Mouse (Mus musculus) liver, adult 2 months (tissue): ENCODE measurements at regions not wholly inside any gene's neighbourhood (a gene's known extent, or its start where the extent isn't known, plus 50 kb on each side); places are given as distances from the start of the nearest gene placed in this dataset.

Experiments used
- DNase-seq: peaks from one replicate; pipeline ENCODE4 v3.0.0-alpha.2; 2011; ENCODE audit warnings: low read depth, low spot score; ENCODE audit errors: extremely low read depth
- H3K27ac ChIP-seq: fragments of 200-500 bp; replicated peaks from 2 replicates; pipeline ENCODE4 v1.5.1; 2012; ENCODE audit warnings: low read depth, mild to moderate bottlenecking, control low read depth, inconsistent platforms, low read length; ENCODE audit not compliant: insufficient read depth
- H3K27me3 ChIP-seq: fragments of 200-500 bp; 2 replicates; pipeline ENCODE4 v1.6.1; 2012; ENCODE audit warnings: mild to moderate bottlenecking, moderate library complexity, low read length, inconsistent platforms; ENCODE audit not compliant: control insufficient read depth, insufficient read depth
- H3K36me3 ChIP-seq: fragments of 200-500 bp; 2 replicates; pipeline ENCODE4 v1.6.1; 2012; ENCODE audit warnings: low read length, inconsistent platforms; ENCODE audit not compliant: control insufficient read depth, insufficient read depth
- H3K4me1 ChIP-seq: fragments of 200-500 bp; 2 replicates; pipeline ENCODE4 v1.6.1; 2011; ENCODE audit warnings: low read length; ENCODE audit not compliant: control insufficient read depth, insufficient read depth
- H3K4me3 ChIP-seq: fragments of 200-500 bp; 2 replicates; pipeline ENCODE4 v1.5.1; 2011; ENCODE audit warnings: low read depth, mild to moderate bottlenecking, control low read depth, low read length, moderate library complexity; ENCODE audit not compliant: insufficient read depth
- H3K79me2 ChIP-seq: fragments of 200-500 bp; 2 replicates; pipeline ENCODE4 v1.6.1; 2012; ENCODE audit warnings: inconsistent platforms, mild to moderate bottlenecking, low read length, moderate library complexity; ENCODE audit not compliant: control insufficient read depth, insufficient read depth
- H3K9ac ChIP-seq: fragments of 200-500 bp; 2 replicates; pipeline ENCODE4 v1.6.1; 2012; ENCODE audit warnings: low read depth, mild to moderate bottlenecking, control low read depth, inconsistent platforms, low read length
- CTCF ChIP-seq: fragments of 200-500 bp; IDR thresholded peaks from 2 replicates; pipeline ENCODE4 v1.5.1; 2011; ENCODE audit warnings: low read depth, low read length, control low read depth
- POLR2A ChIP-seq: fragments of 200-500 bp; IDR thresholded peaks from 2 replicates; pipeline ENCODE4 v1.6.1; 2011; ENCODE audit warnings: low read length, control low read depth; ENCODE audit not compliant: insufficient read depth; ENCODE audit errors: extremely low read depth
- WGBS: fragments of 180-500 bp; shearing (Covaris S2); methylation state at CpG from one replicate; pipeline ENCODE4 v1.1.7; 2018; 5-methylcytosine and 5-hydroxymethylcytosine counted together

DNA sequence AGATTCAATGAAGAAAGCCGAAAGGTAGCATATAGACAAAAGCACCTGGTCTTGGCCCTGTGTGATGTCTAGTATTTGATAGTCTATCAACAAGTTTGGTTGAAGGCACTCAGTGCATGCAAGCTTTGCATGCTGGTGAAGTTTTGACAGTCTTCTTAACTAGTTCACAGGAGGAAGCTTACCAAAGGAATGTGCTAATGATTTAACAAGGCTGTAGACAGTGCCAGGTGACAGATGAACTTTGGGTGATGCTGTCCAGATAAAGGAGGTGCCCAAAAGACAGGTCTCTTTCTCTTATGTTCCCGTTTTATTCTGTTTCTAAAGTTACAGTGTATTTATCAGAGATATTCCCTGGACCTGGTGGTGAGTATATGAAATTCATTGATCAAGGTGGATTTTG is 303.3 kb upstream of the Fam241a start:
- Histone ChIP-seq H3K36me3 (no peaks in the 10 kb centered on the region), H3K9ac (no peak overlapping the region), H3K27me3 (no peaks in the 10 kb centered on the region; the same call in 1 of the 2 replicates), H3K4me3 (no peak overlapping the region), H3K4me1 (no peaks in the 10 kb centered on the region), H3K27ac (no peak overlapping the region), H3K79me2 (no peaks in the 10 kb centered on the region)
- WGBS: 76% methylated on average over 2 of the region's 2 CpGs
- TF ChIP-seq POLR2A (no peak), CTCF (no peak)
- no peak for DNase-seq

- no peaks in the 10 kb centered on the region for H3K36me3 ChIP-seq
- TF ChIP-seq CTCF (no peak), POLR2A (no peak)
- H3K4me1 ChIP-seq: no peaks in the 10 kb centered on the region
- H3K4me3 ChIP-seq: no peak overlapping the region
- H3K27ac ChIP-seq: no peak overlapping the region
- DNase-seq: no peak
- H3K79me2 ChIP-seq: no peaks in the 10 kb centered on the region
- H3K27me3 ChIP-seq: no peaks in the 10 kb centered on the region; the same call in 1 of the 2 replicates
- no peak overlapping the region for H3K9ac ChIP-seq
- WGBS: 45% methylated on average over 17 of the region's 17 CpGs
Measured at GRCm38 (mm10) chr3:128192046-128192800, 296.1 kb upstream of the Fam241a start.

DNA sequence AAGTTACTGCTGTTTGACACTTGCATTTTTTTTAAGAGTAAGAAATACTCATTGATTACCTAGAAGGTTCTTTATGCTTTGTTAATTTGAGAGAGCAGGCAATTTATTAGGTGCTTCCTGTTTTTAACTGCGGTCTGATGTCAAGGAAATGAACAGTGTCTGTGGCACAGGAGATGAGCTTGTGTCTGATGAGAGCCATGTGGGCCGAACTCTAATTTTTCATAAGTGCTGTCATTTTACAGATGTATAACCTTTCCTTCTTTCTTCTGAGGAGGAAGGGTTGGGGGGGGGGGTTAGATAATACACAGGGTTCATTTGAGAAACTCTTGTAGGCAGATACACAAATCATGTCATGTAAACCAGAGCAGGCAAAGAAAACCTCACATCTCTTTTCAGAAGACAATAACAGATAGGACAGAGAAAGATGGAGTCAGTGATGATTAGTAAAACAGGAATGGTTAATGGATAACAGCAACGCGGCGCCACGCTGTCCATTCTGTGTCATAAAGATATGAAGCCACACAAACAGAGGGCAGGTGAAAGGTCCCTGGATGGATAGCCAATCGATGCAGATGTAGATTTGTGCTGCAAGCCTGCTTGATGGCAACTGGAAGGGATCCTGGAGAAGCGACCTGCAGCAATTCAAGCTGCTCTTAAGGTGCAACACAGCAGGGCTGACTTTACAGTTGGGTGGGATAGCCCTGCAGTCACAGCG is 291.4 kb upstream of the Fam241a start:
- H3K27me3 ChIP-seq: no peaks in the 10 kb centered on the region
- no peaks in the 10 kb centered on the region for H3K79me2 ChIP-seq
- TF ChIP-seq CTCF: no peak
- TF ChIP-seq POLR2A: no peak
- 48% methylated on average over 9 of the region's 9 CpGs for WGBS
- H3K36me3 ChIP-seq: no peaks in the 10 kb centered on the region
- no peaks in the 10 kb centered on the region for H3K4me1 ChIP-seq
- H3K27ac ChIP-seq: no peak overlapping the region
- H3K4me3 ChIP-seq: no peak overlapping the region
- DNase-seq: peak; percentile 12
- no peak overlapping the region for H3K9ac ChIP-seq

DNA sequence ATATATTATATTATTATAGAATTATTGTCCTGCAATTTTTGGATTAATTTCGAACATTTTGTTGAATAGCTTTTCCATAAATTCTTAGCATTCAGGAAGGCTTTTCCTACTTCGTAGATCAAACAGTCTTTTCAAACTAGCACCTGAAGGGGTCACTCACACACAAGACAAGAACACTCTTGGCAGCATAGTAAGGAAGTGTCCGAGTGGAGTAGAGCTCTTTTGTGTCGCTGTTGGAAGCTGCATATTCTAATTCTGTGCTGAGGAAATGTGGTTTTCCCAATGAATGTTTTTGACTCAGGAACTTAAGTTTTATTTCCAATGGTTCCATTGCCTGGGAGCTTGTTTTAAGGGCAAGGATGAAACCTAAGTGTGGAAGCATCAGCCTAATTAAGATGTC is 290.2 kb upstream of the Fam241a start:
- TF ChIP-seq POLR2A (no peak), CTCF (no peak)

GRCm38 (mm10) chr3:128181221-128181908 is 285.2 kb upstream of the Fam241a start:
- no peak overlapping the region for H3K4me3 ChIP-seq
- no peaks in the 10 kb centered on the region for H3K4me1 ChIP-seq
- TF ChIP-seq CTCF (no peak), POLR2A (no peak)
- no peaks in the 10 kb centered on the region for H3K36me3 ChIP-seq
- H3K27ac ChIP-seq: no peak overlapping the region
- H3K79me2 ChIP-seq: no peaks in the 10 kb centered on the region
- H3K27me3 ChIP-seq: no peaks in the 10 kb centered on the region
- DNase-seq: no peak
- WGBS: 83% methylated on average over 7 of the region's 7 CpGs
- H3K9ac ChIP-seq: no peak overlapping the region

More for the DNA sequence above, 290.2 kb upstream of the Fam241a start:
- no peak overlapping the region for H3K9ac ChIP-seq
- no peak overlapping the region for H3K27ac ChIP-seq
- 17% methylated on average over 4 of the region's 4 CpGs for WGBS
- H3K4me1 ChIP-seq: no peaks in the 10 kb centered on the region
- DNase-seq: peak; percentile 33
- H3K79me2 ChIP-seq: no peaks in the 10 kb centered on the region
- H3K27me3 ChIP-seq: no peaks in the 10 kb centered on the region
- H3K36me3 ChIP-seq: no peaks in the 10 kb centered on the region
- no peak overlapping the region for H3K4me3 ChIP-seq
